Mouse (Mus musculus) left cerebral cortex, postnatal 36 days (tissue): ENCODE results near the gene Slc25a30. TPM values are rescaled to one million over a fixed set of nuclear protein-coding genes. Genes with fewer than 3 reads are reported as not detected.
"Not testable (repeated sequence)": the region's sequence is repeated elsewhere in the genome, so short reads cannot be mapped to it uniquely, and the experiment has no call there.

Source experiments
- DNase-seq, 2 experiments: peaks; one replicate each; pipeline ENCODE4 v3.0.0; 2021 to 2022; ENCODE audit warnings: low spot score in 2 of 2, mixed read lengths in 1 of 2
- intact Hi-C: fragments of 180-260 bp; cut with DNase I; formaldehyde crosslinking; loops from one replicate; pipeline ENCODE4 v1.15.1; 2025
- total RNA-seq, 2 experiments: library from RNA; stranded (reverse); gene quantifications; 2 replicates each; pipeline ENCODE4 v1.2.3; 2021

Gene Slc25a30
- total RNA-seq: 10 to 100 TPM; 11.3 to 11.7 TPM

GRCm38 (mm10) chr14:75786868-75787793 lies at the start of gene Slc25a30:
Gene Slc25a30 (minus strand): TSS chr14:75787037.
- DNase-seq: peak; percentile 95
- intact Hi-C loops: loop anchor here (2.0 kb wide), 1 partner anchor 42 kb away; no protein-coding TSS in a partner anchor

GRCm38 (mm10) chr14:75836579-75836978 lies 49.7 kb upstream of the Slc25a30 start:
- no peak for DNase-seq
- intact Hi-C loops: no loop called here

- peak; percentile 32 to 48 for DNase-seq
- intact Hi-C loops: no loop called here
These were observed 48.0 kb upstream of the Slc25a30 start for GRCm38 (mm10) chr14:75834739-75835381.

GRCm38 (mm10) chr14:75834251-75834738 lies 47.5 kb upstream of the Slc25a30 start:
- intact Hi-C loops: no loop called here
- DNase-seq: peak; percentile 45 to 46

GRCm38 (mm10) chr14:75833546-75834250 lies 46.9 kb upstream of the Slc25a30 start:
- DNase-seq: no peak
- intact Hi-C loops: no loop called here

- intact Hi-C loops: no loop called here
- no peak for DNase-seq
These were observed 46.1 kb upstream of the Slc25a30 start for GRCm38 (mm10) chr14:75832982-75833381.

- DNase-seq: no peak
- intact Hi-C loops: no loop called here
These were observed 45.2 kb upstream of the Slc25a30 start for GRCm38 (mm10) chr14:75832031-75832430.

- intact Hi-C loops: loop anchor here (2.0 kb wide), 1 partner anchor 43 kb away; the partner anchor contains the start of gene Slc25a30
- DNase-seq: not testable (repeated sequence)
These were observed 43.0 kb upstream of the Slc25a30 start for GRCm38 (mm10) chr14:75829817-75830216.

- intact Hi-C loops: loop anchor here (2.0 kb wide), 1 partner anchor 42 kb away; the partner anchor contains the start of gene Slc25a30
- DNase-seq: peak; percentile 83 to 90
These were observed 42.3 kb upstream of the Slc25a30 start for GRCm38 (mm10) chr14:75828866-75829806.

GRCm38 (mm10) chr14:75828221-75828620 lies 41.4 kb upstream of the Slc25a30 start:
- intact Hi-C loops: loop anchor here (2.0 kb wide), 1 partner anchor 41 kb away; the partner anchor contains the start of gene Slc25a30
- no peak for DNase-seq

- no peak for DNase-seq
- intact Hi-C loops: no loop called here
These were observed 40.1 kb upstream of the Slc25a30 start for GRCm38 (mm10) chr14:75826851-75827410.

GRCm38 (mm10) chr14:75820007-75820406 lies 33.2 kb upstream of the Slc25a30 start:
- intact Hi-C loops: no loop called here
- DNase-seq: no peak

GRCm38 (mm10) chr14:75819341-75819740 lies 32.5 kb upstream of the Slc25a30 start:
- no peak for DNase-seq
- intact Hi-C loops: no loop called here

GRCm38 (mm10) chr14:75818528-75818927 lies 31.7 kb upstream of the Slc25a30 start:
- intact Hi-C loops: no loop called here
- DNase-seq: no peak

GRCm38 (mm10) chr14:75809931-75810330 lies 23.1 kb upstream of the Slc25a30 start:
- intact Hi-C loops: no loop called here
- no peak for DNase-seq

- intact Hi-C loops: no loop called here
- no peak for DNase-seq
These were observed 21.0 kb upstream of the Slc25a30 start for GRCm38 (mm10) chr14:75807800-75808199.

- intact Hi-C loops: no loop called here
- no peak for DNase-seq
These were observed 11.0 kb upstream of the Slc25a30 start for GRCm38 (mm10) chr14:75797769-75798386.

- intact Hi-C loops: no loop called here
- no peak for DNase-seq
These were observed 9.1 kb upstream of the Slc25a30 start for GRCm38 (mm10) chr14:75795918-75796317.
